Mouse (Mus musculus): ENCODE results near the gene S1pr5. TPM values are rescaled to one million over a fixed set of nuclear protein-coding genes. Genes with fewer than 3 reads are reported as not detected.
"Not testable (repeated sequence)": the region's sequence is repeated elsewhere in the genome, so short reads cannot be mapped to it uniquely, and the experiment has no call there.

S1pr5 gene
- polyA plus RNA-seq, 3 experiments from 2014 or later: 0.17 TPM; not detected in 2

- ATAC-seq: no peak
These were observed 18.6 kb upstream of the S1pr5 start for GRCm38 (mm10) chr9:21266889-21267288.

- ATAC-seq: no peak
These were observed 17.4 kb upstream of the S1pr5 start for GRCm38 (mm10) chr9:21265611-21266010.

- ATAC-seq: peak; percentile 98
These were observed 16.8 kb upstream of the S1pr5 start, which contains the start of gene Atg4d for GRCm38 (mm10) chr9:21265000-21265561. TSS of gene Atg4d (plus strand) at chr9:21265293.

DNA sequence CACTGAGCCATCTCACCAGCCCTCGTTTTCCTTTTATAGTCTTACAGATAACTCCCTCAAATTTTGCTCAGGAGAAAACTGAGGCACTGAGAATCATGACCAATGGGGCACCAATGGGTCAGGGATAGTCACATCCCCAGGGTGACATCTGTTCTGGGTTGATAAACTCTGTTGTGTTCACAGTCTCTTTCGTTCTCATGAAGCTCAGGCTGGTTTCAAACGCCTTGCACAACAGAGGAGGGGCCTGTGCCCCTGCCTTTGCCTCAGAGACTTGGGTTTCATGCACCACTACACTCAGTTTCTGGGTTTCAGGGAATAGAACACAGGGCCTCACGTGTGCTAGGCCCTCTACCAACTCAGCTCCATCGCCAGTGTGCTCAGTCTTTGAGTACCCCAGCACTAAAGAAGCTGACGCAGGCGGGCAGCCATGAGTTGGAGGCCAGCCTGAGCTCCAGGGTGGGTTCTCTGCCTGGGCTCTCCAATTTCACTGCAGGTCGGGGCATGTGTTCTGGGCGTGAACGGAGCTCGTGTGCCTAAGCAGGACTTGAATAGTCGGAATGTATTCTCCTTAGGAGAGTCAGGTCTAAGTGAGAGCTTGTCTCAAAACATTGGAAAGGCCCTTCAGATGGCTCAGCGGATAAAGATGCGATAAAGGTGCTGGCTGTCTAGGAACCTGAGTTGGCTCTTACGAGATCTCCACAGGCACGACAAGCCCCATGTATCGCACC, 16.2 kb upstream of the S1pr5 start:
- no peak for ATAC-seq

DNA sequence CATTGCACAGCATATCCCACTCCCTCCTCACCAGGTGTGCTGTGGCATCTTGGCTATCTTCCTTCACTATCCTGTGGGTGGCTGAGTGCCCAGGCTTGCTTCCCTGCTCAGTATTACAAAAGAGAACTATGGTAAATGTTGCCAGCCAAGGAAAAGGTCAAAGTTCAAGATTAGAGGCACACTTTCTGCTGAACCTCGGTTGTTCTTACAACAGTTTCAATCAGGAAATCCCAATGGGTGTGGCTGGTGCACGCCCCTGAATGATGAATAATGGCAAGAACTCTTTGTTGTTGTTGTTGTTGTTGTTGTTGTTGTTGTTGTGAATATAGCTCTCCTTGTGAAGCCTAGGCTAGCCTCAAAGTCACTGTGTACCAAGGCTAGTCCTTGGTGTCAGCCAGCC, 13.6 kb upstream of the S1pr5 start:
- ATAC-seq: no peak

DNA sequence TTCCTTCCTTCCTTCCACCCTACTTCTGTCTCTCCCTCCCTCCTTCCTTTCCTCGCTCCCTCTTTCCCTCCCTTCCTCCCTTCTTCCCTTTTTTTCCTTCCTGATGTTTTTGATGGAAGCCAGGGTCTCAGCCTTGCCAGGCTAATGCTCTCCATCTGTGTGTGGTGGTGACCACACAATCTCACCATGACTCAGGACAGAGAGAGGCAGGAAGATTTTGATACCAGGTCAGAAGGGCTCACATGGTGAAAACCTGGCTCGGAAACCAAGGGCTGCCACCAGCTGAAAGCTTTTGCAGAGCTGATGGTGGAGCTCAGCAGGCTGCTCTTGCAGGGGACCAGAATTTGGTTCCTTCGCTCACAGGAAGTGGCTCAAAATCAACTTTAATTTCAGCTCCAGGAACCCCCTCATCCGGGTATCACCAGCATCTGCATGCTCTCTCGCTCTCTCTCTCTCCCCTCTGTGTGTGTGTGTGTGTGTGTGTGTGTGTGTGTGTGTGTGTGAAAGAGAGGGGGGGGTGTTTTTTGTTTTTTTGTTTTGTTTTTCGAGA, 12.3 kb upstream of the S1pr5 start:
- no peak for ATAC-seq

DNA sequence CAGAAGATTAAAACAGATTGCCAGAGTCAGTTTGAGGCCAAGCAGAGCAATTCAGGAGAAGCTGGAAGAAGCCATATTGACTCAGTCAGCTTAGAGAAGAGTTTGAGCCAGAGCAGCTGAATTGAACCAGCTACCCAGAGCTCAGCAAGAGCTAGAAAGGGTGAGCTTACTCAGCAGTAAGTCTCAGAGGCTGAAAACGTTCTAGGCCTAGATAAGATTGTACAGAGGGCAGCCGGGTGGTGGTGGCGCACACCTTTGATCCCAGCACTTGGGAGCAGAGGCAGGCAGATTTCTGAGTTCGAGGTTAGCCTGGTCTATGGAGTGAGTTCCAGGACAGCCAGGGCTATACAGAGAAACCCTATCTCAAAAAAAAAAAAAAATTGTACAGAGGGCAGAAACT, 8.1 kb upstream of the S1pr5 start:
- ATAC-seq: not testable (repeated sequence)

- ATAC-seq: no peak
These were observed 6.4 kb upstream of the S1pr5 start for GRCm38 (mm10) chr9:21254690-21255089.

GRCm38 (mm10) chr9:21251116-21251735, 3.0 kb upstream of the S1pr5 start:
- no peak for ATAC-seq

- no peak for ATAC-seq
These were observed 2.3 kb upstream of the S1pr5 start for GRCm38 (mm10) chr9:21250509-21250908.

DNA sequence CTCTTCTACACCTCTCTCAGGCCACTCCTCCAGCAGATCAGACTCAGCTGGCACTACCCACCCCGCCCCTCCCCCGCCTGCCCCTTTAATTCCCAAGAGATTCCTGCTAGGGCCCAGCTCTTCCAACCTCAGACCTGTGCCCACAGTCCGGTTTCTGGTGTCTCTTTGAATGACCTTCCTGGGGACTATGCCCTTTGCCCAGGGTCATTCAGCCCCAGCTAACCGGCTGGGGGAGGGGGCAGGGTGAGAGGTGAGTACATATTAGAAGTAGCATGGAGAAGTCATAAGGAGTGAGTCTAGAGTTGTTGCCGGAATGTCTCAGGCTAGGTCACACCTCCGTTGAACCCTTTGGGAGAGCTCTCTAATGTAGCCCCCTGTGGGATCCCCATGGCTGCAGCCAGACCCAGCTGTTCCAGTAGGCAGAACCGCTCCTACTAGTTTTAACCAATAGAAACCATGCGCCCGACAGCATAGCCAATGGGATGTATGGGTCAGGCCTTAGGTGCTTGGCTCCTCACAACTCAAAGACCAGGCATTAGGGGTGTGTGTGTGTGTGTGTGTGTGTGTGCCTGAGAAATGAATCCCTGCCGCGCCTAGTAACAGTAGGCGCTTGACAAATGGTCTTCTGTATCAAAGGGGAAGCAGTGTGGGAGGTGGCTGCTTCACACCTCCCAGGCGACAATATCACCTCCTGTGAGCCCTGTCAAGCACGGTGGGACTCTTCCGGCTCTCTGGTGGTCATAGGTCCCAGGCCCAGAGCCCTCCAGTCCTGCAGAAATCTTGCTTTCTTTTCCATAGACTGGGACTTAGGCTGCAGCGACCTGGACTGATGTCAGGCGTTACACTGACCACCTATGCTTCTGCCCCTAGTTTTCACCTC, 1.6 kb upstream of the S1pr5 start:
- no peak for ATAC-seq

DNA sequence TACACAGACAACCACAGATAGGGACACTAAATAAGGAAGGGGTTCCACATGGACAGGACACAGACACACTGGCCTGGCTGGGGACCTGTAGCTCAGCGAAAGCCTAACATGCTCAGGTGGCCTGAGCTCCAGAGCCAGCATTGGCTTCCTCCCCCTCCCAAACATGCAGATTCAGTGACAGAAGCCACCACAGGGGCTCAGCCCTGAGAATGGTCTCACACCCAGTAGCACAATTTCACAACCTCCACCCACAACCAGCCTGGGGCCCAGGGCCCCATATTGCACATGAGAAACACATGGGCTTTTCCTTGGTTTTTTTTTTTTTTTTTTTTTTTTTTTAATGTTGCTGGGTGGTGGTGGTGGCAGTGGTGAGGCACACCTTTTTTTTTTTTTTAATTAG, 1.9 kb downstream of the S1pr5 start:
- no peak for ATAC-seq

DNA sequence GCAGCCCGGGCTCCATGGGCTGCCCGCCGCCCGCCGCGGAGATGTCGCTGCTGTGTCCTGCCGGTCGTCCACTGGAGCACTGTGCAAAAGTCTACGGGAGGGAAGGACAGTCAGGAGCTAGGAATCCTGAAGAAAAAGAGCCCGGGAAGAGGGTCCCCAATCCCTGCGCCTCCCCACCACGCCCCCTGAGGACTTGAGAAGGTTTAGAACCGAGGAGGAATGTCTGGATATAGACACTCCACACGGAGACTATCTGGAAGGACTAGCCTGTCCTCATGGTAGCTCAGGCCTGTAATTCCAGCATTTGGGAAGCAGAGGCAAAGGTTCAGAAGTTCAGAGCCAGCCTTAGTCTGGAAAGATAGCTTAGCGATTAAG, 3.1 kb downstream of the S1pr5 start:
- ATAC-seq: no peak

DNA sequence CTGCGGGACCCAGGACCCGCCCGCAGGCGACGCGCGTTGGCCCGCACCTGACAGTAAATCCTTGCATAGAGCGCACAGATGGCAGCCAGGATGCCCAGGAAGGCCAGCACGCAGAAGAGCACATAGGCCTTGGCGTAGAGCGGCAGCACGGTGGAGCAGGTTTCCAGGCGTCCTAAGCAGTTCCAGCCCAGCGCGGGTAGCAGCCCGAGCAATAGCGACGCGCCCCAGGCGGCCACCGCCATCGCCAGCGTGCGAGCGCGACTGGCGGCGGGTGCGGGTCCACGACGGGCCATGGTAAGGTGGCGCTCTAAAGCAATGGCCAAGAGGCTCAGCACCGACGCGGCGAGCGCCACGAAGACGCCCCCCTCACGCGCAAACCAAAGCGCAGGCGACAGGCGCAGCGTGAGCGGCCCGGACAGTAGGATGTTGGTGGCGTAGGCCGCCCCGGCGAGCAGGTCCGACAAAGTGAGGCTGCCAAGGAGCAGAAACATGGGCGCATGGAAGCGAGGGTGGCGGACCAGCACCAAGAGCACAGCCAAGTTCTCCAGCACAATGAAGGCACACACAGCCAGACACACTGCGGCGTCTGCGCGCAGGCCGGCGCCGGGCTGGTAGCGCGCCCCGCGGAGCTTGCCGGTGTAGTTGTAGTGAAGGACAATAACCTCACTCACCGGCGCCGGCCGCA, 3.7 kb downstream of the S1pr5 start:
- no peak for ATAC-seq

GRCm38 (mm10) chr9:21243826-21244427, 4.3 kb downstream of the S1pr5 start:
- ATAC-seq: no peak

GRCm38 (mm10) chr9:21241343-21241742, 6.9 kb downstream of the S1pr5 start:
- ATAC-seq: peak; percentile 72

DNA sequence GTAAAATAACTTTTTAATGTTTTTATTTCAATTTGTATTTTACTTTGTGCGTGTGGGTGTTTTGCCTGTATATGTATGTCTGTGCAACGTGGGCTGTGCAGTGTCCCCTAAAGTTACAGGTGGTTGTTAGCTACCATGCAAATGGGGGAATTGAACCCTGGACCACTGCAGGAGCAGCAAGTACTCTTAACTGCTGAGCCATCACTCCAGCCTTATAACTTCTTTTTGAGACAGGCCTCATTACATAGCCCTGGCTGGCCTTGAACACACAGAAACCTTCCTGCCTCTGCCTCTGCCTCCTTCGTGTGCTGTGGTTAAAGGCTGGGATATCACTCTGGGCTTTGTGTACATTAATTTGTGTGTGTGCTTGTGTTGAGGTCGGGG, 8.8 kb downstream of the S1pr5 start:
- no peak for ATAC-seq

GRCm38 (mm10) chr9:21238733-21239464, 9.3 kb downstream of the S1pr5 start, which contains the start of gene Keap1:
TSS of gene Keap1 (minus strand) at chr9:21239361.
- ATAC-seq: peak; percentile 64

- no peak for ATAC-seq
These were observed 10.1 kb downstream of the S1pr5 start for GRCm38 (mm10) chr9:21238004-21238732.

GRCm38 (mm10) chr9:21237368-21238003, 10.8 kb downstream of the S1pr5 start:
- no peak for ATAC-seq

Measured in inflammation-experienced regulatory T-cells, adult 6 months (primary cell).